Mouse (Mus musculus): Measurements from ENCODE around the gene Spaar. TPM values are rescaled to one million over a fixed set of nuclear protein-coding genes. Genes with fewer than 3 reads are reported as not detected.
A peak's percentile ranks its signal among the peaks of the same experiment; 100 is the strongest.

The Spaar gene
- polyA plus RNA-seq, 1 experiment from 2014 or later = 0.06 TPM

GRCm38 (mm10) chr4:43709869-43710268 lies 20.0 kb upstream of the Spaar start, which contains the start of gene Olfr71:
Gene Olfr71 (minus strand): TSS chr4:43710255.
- H3K4me2 ChIP-seq = no peak within 1 kb of the TSS
- H3K4me3 ChIP-seq = no peak within 1 kb of the TSS
- no peak within 1 kb of the TSS for H3K9ac ChIP-seq
- peaks cover 3% of the 10 kb centered on the region; the same call in 1 of the 2 replicates for H3K4me1 ChIP-seq
- no peak within 1 kb of the TSS for H3K27ac ChIP-seq
- no peaks in the 10 kb centered on the region for H3K36me3 ChIP-seq
- H3K9me3 ChIP-seq = no peaks in the 10 kb centered on the region
- 72% methylated on average over 6 of the region's 6 CpGs for WGBS
- no peak for ATAC-seq (ENCODE audit: insufficient number of reproducible peaks, insufficient read depth, low FRiP score, low TSS enrichment, low read depth)
- no peaks in the 10 kb centered on the region; the same call in 1 of the 2 replicates for H3K27me3 ChIP-seq

GRCm38 (mm10) chr4:43711821-43712220 lies 18.0 kb upstream of the Spaar start:
- H3K27me3 ChIP-seq = no peaks in the 10 kb centered on the region; the same call in 1 of the 2 replicates
- 1% methylated on average over 2 of the region's 2 CpGs for WGBS
- no peak overlapping the region for H3K27ac ChIP-seq
- no peaks in the 10 kb centered on the region for H3K36me3 ChIP-seq
- H3K9me3 ChIP-seq = no peaks in the 10 kb centered on the region
- no peak for ATAC-seq (ENCODE audit: insufficient number of reproducible peaks, insufficient read depth, low FRiP score, low TSS enrichment, low read depth)
- no peak overlapping the region for H3K4me3 ChIP-seq
- no peak overlapping the region for H3K4me2 ChIP-seq
- no peak overlapping the region for H3K9ac ChIP-seq
- peaks cover 3% of the 10 kb centered on the region; the same call in 1 of the 2 replicates for H3K4me1 ChIP-seq

- H3K4me1 ChIP-seq = peaks cover 6% of the 10 kb centered on the region; the same call in 1 of the 2 replicates
- H3K9me3 ChIP-seq = no peaks in the 10 kb centered on the region
- H3K36me3 ChIP-seq = no peaks in the 10 kb centered on the region
- H3K4me3 ChIP-seq = no peak overlapping the region
- no peak for ATAC-seq (ENCODE audit: insufficient number of reproducible peaks, insufficient read depth, low FRiP score, low TSS enrichment, low read depth)
- no peak overlapping the region for H3K4me2 ChIP-seq
- WGBS = 34% methylated on average over 7 of the region's 7 CpGs
- no peak overlapping the region for H3K27ac ChIP-seq
- no peak overlapping the region for H3K9ac ChIP-seq
- H3K27me3 ChIP-seq = no peaks in the 10 kb centered on the region; the same call in 1 of the 2 replicates
Measured at GRCm38 (mm10) chr4:43713652-43714219, 16.1 kb upstream of the Spaar start.

- Histone ChIP-seq H3K4me3 (no peak overlapping the region), H3K36me3 (no peaks in the 10 kb centered on the region), H3K9ac (no peak overlapping the region), H3K9me3 (no peaks in the 10 kb centered on the region), H3K4me1 (peaks cover 10% of the 10 kb centered on the region; the same call in 1 of the 2 replicates), H3K27me3 (no peaks in the 10 kb centered on the region), H3K27ac (peak overlapping the region; percentile 39; the same call in 1 of the 2 replicates), H3K4me2 (no peak overlapping the region)
- WGBS = 40% methylated on average over 14 of the region's 16 CpGs
- ATAC-seq (ENCODE audit: insufficient number of reproducible peaks, insufficient read depth, low FRiP score, low TSS enrichment, low read depth) = no peak
Measured at GRCm38 (mm10) chr4:43720491-43721228, 9.2 kb upstream of the Spaar start.

- no peaks in the 10 kb centered on the region for H3K27me3 ChIP-seq
- WGBS = 87% methylated on average over 4 of the region's 4 CpGs
- peaks cover 18% of the 10 kb centered on the region for H3K4me1 ChIP-seq
- ATAC-seq (ENCODE audit: insufficient number of reproducible peaks, insufficient read depth, low FRiP score, low TSS enrichment, low read depth) = no peak
- H3K9me3 ChIP-seq = no peaks in the 10 kb centered on the region
- H3K4me3 ChIP-seq = no peak overlapping the region
- no peaks in the 10 kb centered on the region for H3K36me3 ChIP-seq
- H3K4me2 ChIP-seq = no peak overlapping the region
- no peak overlapping the region for H3K27ac ChIP-seq
- H3K9ac ChIP-seq = no peak overlapping the region
Measured at GRCm38 (mm10) chr4:43722191-43722590, 7.6 kb upstream of the Spaar start.

DNA sequence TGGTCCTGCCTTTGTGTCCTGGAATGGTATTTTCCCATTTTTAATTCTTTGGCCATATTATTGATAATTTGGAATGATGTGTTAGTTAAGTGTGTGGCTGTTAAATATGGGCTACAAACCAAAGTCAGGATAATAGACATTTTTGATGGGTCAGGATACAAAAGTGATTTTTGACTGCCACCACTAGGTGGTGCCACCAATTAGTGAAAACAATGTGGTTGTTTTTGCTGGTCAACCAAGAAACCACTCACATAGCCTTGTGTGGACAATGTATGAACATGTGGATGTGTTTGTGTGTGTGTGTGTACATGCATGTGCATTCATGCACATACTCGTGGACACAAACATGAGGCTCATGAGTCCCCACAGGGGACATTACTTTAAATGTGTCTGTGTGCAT lies 5.1 kb upstream of the Spaar start:
- ATAC-seq (ENCODE audit: insufficient number of reproducible peaks, insufficient read depth, low FRiP score, low TSS enrichment, low read depth) = no peak
- no peak overlapping the region for H3K9ac ChIP-seq
- H3K4me1 ChIP-seq = peaks cover 19% of the 10 kb centered on the region
- WGBS = 40% methylated on average over 1 of the region's 1 CpGs
- no peak overlapping the region for H3K4me3 ChIP-seq
- no peaks in the 10 kb centered on the region for H3K9me3 ChIP-seq
- H3K27ac ChIP-seq = no peak overlapping the region
- H3K27me3 ChIP-seq = no peaks in the 10 kb centered on the region
- H3K4me2 ChIP-seq = no peak overlapping the region
- no peaks in the 10 kb centered on the region for H3K36me3 ChIP-seq

DNA sequence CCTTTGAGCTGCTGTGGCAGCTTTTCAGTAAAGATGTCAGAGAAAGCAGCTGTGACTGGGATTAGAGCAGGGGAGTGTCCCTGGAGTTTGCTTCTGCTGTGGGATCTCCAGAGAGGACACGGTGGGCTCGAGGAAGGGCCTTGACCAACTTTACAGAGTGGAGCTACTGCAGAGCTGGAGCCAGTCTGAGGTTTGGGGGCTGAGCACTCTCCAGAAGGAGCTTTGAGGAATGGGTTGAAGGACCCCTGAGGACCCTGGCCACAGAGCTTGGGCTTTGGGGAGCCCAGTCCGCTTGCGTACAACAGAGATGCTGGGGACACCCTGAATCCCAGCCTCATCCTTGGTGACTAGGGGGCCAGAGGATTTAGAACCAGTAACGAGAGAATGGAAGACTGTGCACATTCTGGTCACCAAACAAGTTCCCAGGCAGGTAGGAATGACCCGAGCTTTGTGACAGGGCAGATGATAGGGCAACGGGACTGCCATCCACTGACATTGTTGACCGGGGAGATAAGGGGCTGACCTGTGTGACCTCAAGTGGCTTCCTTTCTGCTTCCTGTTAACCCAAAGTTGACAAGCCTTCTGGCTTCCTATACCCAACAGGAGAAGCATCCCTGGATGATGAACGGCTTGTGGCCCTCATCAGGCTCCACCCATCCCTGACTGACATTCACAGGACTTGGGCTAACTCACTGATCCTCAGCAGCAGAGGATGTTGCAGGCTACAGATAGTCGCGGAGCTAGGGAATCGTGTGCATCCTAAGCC lies 3.4 kb upstream of the Spaar start:
- 64% methylated on average over 12 of the region's 12 CpGs for WGBS
- no peak overlapping the region for H3K27ac ChIP-seq
- peaks cover 13% of the 10 kb centered on the region for H3K4me1 ChIP-seq

DNA sequence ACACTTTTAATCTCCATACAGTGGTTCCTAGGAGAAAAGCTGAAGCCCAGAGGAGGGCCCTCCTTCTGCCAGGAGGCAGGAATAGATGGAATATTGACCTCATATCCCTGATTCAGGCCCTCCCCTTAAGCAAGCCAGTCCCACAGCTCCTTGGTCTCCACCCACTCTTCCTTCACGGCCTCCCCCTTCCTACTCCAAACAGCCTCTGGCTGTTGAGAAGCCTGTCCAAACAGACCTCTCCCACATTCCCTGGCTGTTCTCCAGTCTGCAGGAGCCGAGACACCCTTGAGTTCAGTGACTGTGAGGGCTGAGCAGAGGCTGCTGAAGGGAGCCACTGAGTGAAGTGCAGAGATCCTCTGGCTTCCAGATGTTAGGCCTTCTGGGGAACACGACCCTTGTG lies 2.8 kb upstream of the Spaar start, which contains the start of gene Hrct1:
Gene Hrct1, plus strand, starts transcription at position 194 of the 400 bp plus-strand sequence.
- WGBS = 20% methylated on average over 3 of the region's 3 CpGs
- Histone ChIP-seq H3K4me2 (no peak within 1 kb of the TSS), H3K9ac (no peak within 1 kb of the TSS), H3K9me3 (no peaks in the 10 kb centered on the region), H3K36me3 (no peaks in the 10 kb centered on the region), H3K27ac (0 out of 2 replicates have a peak within 1 kb of the TSS, but pooled peaks have one; percentile 7), H3K4me1 (peaks cover 13% of the 10 kb centered on the region), H3K27me3 (no peaks in the 10 kb centered on the region), H3K4me3 (no peak within 1 kb of the TSS)
- ATAC-seq (ENCODE audit: insufficient number of reproducible peaks, insufficient read depth, low FRiP score, low TSS enrichment, low read depth) = no peak

More for the DNA sequence above, 3.4 kb upstream of the Spaar start:
- no peak overlapping the region for H3K4me2 ChIP-seq
- H3K9ac ChIP-seq = no peak overlapping the region
- no peaks in the 10 kb centered on the region for H3K36me3 ChIP-seq
- no peaks in the 10 kb centered on the region for H3K27me3 ChIP-seq
- no peak overlapping the region for H3K4me3 ChIP-seq
- no peak for ATAC-seq (ENCODE audit: insufficient number of reproducible peaks, insufficient read depth, low FRiP score, low TSS enrichment, low read depth)
- H3K9me3 ChIP-seq = no peaks in the 10 kb centered on the region

DNA sequence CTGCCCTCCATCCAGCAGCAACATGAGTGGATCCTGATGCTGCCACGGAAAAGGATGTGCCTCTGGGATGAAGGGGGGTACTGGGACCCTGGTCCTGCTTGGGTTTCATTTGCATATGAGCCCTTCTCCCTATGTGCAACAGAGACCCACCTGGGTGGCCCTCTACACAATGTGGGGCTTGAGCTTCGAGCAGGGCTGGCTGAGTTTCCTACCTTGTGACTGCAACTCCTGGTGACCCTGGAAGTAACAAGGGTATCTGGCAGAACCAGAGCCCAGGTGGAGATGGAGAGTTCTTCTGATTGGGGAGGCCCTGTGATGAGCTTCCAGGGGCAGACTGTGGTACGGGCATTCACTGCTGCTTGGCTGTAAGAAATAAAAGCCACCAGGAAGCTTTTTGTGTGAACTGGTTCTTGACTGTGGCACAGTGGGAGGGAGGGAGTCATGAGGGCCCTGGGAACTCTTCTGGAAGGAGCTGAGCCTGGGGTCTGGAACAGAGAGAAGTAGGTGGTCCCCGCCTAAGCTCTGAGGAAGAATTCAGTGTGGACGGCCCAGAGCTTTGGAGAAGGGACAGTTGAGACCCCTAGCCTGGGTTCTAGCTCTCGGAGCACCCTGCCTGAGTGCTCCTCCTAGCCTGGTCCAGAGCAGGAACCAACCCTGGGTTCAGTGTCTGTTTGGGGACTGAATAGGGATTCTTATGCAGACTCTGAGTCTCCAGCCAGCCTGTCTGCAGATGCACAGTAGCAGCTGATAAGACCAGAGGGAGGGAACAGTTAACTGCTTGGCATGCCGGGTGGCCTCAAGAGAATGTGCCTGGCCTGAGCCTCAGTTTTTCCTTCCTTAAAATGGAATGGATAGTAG lies 1.9 kb upstream of the Spaar start:
- Histone ChIP-seq H3K4me2 (no peak overlapping the region), H3K27me3 (no peaks in the 10 kb centered on the region), H3K4me3 (no peak overlapping the region), H3K36me3 (no peaks in the 10 kb centered on the region), H3K27ac (no peak overlapping the region), H3K4me1 (peaks cover 13% of the 10 kb centered on the region), H3K9me3 (no peaks in the 10 kb centered on the region), H3K9ac (no peak overlapping the region)
- ATAC-seq (ENCODE audit: insufficient number of reproducible peaks, insufficient read depth, low FRiP score, low TSS enrichment, low read depth) = no peak
- 78% methylated on average over 7 of the region's 7 CpGs for WGBS

GRCm38 (mm10) chr4:43728576-43728954 lies 1.3 kb upstream of the Spaar start:
- Histone ChIP-seq H3K4me3 (no peak overlapping the region), H3K27me3 (no peaks in the 10 kb centered on the region), H3K4me2 (no peak overlapping the region), H3K4me1 (peaks cover 13% of the 10 kb centered on the region), H3K9ac (no peak overlapping the region), H3K36me3 (no peaks in the 10 kb centered on the region), H3K27ac (no peak overlapping the region), H3K9me3 (no peaks in the 10 kb centered on the region)
- 50% methylated on average over 5 of the region's 5 CpGs for WGBS
- no peak for ATAC-seq (ENCODE audit: insufficient number of reproducible peaks, insufficient read depth, low FRiP score, low TSS enrichment, low read depth)

- 64% methylated on average over 3 of the region's 3 CpGs for WGBS
- no peak overlapping the region for H3K4me2 ChIP-seq
- no peaks in the 10 kb centered on the region for H3K9me3 ChIP-seq
- H3K36me3 ChIP-seq = no peaks in the 10 kb centered on the region
- H3K4me1 ChIP-seq = peaks cover 13% of the 10 kb centered on the region
- ATAC-seq (ENCODE audit: insufficient number of reproducible peaks, insufficient read depth, low FRiP score, low TSS enrichment, low read depth) = no peak
- no peak overlapping the region for H3K9ac ChIP-seq
- H3K27ac ChIP-seq = no peak overlapping the region
- H3K4me3 ChIP-seq = no peak overlapping the region
- no peaks in the 10 kb centered on the region for H3K27me3 ChIP-seq
Measured at GRCm38 (mm10) chr4:43729126-43729525, 708 bp upstream of the Spaar start.
